Mouse (Mus musculus): ENCODE data around the gene Pik3cd.

Pik3cd gene

GRCm38 (mm10) chr4:149689822-149690700, 12.3 kb downstream of the Pik3cd start:
- no peak for DNase-seq (ENCODE audit: low spot score)

DNA sequence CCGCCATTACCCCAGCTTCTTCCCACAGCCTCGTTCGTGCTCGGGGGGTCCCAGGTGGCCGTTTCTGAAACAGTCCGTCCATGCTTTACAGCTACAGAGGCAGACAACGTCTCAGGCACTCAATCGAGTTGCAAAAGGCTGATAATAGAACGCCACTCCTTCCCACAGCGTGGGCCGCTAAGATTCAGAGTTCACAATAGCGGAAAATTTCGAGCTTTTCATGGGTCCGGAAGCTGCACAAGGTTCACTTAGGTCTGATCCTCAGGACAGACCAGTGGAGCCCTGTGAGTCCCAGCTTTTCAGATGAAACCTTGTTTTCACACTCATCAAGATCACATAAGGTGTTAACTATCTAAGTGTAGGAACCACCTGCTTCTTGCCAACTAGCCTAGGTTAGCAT, 13.5 kb downstream of the Pik3cd start:
- no peak for DNase-seq (ENCODE audit: low spot score)

- no peak for DNase-seq (ENCODE audit: low spot score)
These were observed 17.3 kb downstream of the Pik3cd start for GRCm38 (mm10) chr4:149684841-149685623.

- no peak for DNase-seq (ENCODE audit: low spot score)
These were observed 18.5 kb downstream of the Pik3cd start for GRCm38 (mm10) chr4:149683875-149684274.

DNA sequence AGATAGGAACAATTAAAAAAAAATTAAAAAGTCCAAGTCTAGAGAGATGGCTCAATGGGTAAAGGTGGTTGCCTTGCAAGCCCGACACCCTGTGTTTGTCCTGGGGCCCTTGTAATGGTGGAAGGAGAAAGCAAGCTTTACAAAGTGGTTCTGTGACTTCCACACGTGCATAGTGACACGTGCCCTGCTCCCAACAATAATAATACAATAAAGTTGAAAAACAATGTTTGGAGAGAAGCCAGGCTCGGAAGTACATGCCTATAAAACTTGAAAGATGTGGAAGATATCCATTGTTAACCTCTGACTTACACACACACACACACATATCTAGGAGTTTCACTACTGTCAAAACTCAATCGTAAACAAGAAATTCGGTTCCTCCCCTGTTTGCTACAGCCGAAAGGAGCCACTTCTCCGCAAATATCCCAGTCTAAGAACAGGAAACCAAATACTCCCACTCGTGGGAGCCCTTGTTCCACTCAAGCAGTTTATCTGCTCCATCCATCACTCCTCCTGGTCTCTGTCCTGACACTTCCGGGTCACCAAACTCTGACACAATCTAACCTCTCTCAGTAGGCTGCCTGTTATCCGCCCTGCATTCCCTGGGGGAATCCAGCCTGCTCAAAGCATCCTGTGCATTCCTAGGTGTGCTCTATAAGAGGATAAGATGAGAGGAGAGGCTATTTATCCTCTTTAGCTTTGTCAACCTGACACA, 23.2 kb downstream of the Pik3cd start:
- no peak for DNase-seq (ENCODE audit: low spot score)

- DNase-seq (ENCODE audit: low spot score), result no peak
These were observed 24.4 kb downstream of the Pik3cd start for GRCm38 (mm10) chr4:149678006-149678405.

- DNase-seq (ENCODE audit: low spot score), result peak; percentile 90
These were observed 26.8 kb downstream of the Pik3cd start for GRCm38 (mm10) chr4:149675378-149676261.

GRCm38 (mm10) chr4:149674814-149675377, 27.5 kb downstream of the Pik3cd start:
- DNase-seq (ENCODE audit: low spot score), result no peak

GRCm38 (mm10) chr4:149672747-149673146, 29.6 kb downstream of the Pik3cd start:
- no peak for DNase-seq (ENCODE audit: low spot score)

- DNase-seq (ENCODE audit: low spot score), result no peak
These were observed 31.2 kb downstream of the Pik3cd start for GRCm38 (mm10) chr4:149671175-149671574.

- DNase-seq (ENCODE audit: low spot score), result no peak
These were observed 36.7 kb downstream of the Pik3cd start for GRCm38 (mm10) chr4:149665692-149666090.

- no peak for DNase-seq (ENCODE audit: low spot score)
These were observed 37.2 kb downstream of the Pik3cd start for GRCm38 (mm10) chr4:149665016-149665691.

DNA sequence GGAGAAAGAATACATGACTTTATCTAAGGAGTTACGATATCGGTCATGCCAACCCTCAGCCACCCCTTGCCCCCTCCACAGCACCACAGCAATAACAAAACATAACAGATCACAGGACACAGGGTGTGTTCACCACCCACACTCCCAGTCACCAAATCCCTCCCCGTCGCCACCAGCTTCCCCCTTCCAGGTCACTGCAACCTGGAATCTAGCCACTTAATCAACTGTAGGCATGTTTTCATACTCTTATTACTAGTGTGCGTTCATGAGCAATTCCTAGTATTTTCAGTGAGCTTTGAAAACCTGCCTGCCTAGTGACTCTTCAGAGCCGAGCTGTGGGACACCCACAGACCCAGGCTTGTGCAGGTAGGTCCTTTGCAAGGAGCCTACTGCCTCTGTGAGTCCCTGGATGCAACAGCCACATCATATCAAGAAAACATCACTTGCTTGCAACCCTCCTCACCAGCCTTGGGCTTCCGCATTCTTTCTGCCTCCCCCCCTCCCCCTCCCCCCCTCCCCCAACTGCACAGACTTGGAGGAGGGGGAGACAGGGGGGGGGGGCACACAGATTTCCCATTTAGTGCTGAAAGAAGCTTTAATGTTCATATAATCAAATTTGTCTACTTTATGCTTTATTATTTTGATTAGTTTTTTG, 38.4 kb downstream of the Pik3cd start:
- no peak for DNase-seq (ENCODE audit: low spot score)

- DNase-seq (ENCODE audit: low spot score), result no peak
These were observed 40.3 kb downstream of the Pik3cd start for GRCm38 (mm10) chr4:149661967-149662589.

- DNase-seq (ENCODE audit: low spot score), result no peak
These were observed 41.8 kb downstream of the Pik3cd start for GRCm38 (mm10) chr4:149660598-149660997.

DNA sequence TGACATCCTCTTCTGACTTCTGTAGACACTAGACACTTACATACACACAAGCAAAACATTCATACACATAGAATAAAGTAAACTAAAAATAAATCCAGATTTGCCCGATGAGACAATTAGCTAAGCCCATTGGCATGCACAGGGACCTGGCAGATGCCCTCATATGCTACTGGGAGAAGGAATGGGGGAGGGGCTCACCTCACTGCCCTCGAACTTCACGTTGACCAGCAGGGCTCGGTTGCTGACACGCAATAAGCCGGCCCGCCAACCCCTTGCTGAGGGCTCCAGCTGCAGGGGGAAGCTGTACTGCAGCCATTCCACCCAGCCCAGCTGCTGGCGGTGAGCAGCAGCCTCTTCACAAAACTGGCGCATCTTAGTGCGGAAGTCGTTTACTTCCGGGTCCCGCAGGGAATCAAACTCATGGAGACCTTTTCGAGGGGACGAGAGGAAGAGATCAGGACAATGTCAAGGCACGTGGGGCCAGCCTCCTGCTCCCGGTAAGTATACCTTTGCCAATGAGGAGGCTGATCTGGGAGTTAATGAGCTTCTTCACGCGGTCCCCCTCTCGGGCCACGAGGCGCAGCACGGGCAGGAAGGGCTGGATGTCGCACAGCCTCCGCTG, 42.8 kb downstream of the Pik3cd start:
- DNase-seq (ENCODE audit: low spot score), result no peak

DNA sequence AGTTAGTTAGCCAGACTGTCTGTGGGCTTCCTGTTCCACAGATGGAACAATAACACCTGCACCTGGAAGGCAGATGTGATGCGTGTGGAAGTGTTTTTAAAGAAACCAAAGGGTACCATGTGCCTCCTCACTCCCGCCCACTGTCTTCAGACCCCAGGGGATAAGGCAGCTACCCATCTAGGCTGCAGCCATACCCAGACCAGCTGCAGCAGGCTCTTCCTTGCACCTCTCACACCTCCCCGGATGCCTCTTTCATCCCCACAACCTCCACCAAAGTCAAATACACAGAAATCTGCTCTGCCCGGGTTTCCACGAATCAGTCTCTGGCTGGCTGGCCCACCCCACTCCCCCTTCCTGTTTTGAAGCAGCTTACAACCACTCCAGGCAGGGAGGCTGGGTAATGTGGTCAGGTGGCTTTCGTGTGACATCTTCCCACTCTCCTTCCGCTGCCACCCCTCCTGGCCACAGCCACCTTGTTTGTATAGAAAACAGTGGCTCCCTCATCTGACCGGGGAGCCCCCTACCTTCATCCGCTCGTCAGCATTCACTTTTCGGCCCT, 44.4 kb downstream of the Pik3cd start:
- DNase-seq (ENCODE audit: low spot score), result no peak

GRCm38 (mm10) chr4:149654232-149654631, 48.1 kb downstream of the Pik3cd start:
- DNase-seq (ENCODE audit: low spot score), result peak; percentile 31
